Mouse (Mus musculus) c-Kit-positive CD71-positive TER-119-positive erythroid progenitor cells, embryonic 14.5 days (primary cell): ENCODE results near the gene Otoa.

Experiments used
- DNase-seq: peaks from one replicate; pipeline ENCODE4 v3.0.0-alpha.2; 2013; ENCODE audit warnings: low spot score

Gene Otoa

DNA sequence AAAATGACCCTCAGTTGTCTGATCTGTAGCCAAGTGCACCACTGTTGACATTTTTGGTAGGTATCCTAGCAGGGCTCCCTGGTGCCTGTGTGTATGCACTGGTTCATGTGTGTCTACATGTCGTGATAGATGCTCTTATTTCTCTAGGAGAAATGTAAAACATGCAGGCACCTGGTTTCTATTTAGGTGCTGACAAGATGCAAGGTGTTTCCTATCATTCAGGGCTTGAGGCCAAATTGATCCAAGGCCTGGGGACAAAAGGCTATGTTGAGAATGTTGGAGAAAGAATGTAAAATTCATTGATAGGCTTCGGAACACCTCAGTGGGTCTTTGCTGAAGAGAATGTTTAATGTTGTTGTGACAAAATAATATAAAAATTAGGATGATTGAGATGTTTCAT is 366 bp downstream of the Otoa start:
- DNase-seq, result no peak

DNA sequence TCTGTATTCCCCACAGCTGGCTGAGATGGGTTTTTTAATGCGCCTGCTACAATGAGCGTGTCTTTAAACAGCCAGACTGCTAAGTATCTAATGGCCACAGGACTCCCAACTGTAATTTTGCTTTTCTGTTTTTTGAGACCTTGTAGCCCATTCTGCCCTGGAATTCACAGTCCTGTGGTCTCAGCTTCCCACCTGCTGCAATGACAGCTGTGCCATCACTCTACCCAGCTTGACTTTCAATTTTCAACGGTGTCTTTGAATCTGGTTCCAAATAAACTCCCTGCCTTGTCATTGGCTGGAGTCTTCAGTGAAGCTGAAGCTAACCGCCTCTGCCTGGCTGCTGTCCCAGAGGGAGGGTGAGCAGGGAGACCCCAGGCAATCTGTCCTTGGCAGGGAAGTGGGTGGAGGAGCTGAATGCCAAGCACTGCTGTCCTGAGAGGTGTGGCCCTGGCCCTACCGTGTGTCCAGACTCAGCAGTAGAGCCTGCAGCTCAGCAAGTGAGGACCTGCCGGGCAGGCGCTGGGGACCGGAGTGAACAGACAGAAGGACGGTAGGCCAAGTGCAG is 1.6 kb downstream of the Otoa start:
- no peak for DNase-seq

DNA sequence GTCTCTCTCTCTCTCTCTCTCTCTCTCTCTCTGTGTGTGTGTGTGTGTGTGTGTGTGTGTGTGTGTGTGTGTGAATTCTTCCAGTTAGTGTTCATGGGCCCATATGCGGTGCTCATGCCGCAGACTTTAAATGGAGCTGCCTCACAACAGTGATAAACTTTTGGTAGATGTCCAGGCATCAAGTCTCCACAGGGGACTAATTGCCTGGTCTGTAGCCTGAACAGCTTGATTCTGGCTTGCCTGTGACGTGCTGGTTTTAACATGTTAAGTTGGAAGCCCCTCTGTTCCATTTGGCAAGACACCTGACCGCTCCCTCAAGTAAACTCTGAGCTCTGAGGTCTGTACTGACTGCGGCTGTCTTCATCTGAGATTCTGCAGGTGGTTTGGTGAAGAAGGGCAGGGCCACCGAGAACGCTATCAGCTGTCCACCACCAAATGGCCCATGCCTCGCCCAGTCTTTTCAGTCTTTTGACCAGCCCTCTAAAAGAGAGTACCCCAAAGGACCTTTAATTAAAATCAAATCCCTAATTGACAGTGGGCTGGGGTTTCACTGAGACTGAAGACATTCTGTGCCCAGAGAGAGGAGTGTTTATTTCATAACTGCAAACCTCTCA is 3.5 kb downstream of the Otoa start:
- DNase-seq, result no peak

DNA sequence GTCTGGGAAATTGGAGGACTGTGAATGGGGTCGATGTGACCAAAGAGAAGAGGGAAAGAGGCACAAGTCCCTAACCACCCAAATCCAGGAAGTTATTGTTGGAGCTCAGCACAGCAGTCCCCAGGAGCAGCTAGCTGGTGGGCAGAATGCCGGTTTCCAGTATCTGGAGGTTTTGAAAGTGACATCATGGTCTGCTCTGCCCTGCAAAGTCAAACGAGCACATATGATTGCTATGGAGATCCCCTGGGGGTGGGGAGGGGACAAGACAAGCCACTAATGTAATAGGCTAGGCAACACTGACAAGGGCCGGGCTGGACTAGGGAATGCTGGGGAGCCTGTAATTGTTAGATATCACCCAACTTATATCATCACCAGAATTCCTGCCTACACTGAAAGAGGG is 4.0 kb downstream of the Otoa start:
- no peak for DNase-seq

GRCm38 (mm10) chr7:121088745-121089144 is 7.3 kb downstream of the Otoa start:
- no peak for DNase-seq

- DNase-seq, result no peak
These were observed 9.3 kb downstream of the Otoa start for GRCm38 (mm10) chr7:121090748-121091147.

DNA sequence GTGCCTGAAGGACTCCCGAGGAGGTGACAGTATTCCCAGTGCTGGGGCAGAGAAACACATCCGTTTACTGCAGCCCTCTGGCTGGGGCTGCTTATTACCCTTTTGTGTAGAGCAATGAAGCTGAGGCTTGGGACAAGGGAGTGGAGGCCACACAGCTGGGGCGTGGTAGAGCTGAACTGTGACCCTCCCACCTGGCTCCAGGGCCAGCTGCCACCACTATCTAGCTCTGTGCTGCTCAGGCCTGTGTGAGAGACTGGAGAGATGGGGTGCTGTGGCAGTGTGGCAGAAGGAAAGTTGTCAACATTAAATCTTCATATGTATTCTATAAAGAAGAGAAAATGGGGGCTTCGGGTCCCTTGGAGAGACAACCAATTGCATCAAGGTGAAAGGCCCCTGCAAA is 11.6 kb downstream of the Otoa start:
- no peak for DNase-seq

GRCm38 (mm10) chr7:121098614-121099389 is 17.4 kb downstream of the Otoa start:
- DNase-seq, result no peak

DNA sequence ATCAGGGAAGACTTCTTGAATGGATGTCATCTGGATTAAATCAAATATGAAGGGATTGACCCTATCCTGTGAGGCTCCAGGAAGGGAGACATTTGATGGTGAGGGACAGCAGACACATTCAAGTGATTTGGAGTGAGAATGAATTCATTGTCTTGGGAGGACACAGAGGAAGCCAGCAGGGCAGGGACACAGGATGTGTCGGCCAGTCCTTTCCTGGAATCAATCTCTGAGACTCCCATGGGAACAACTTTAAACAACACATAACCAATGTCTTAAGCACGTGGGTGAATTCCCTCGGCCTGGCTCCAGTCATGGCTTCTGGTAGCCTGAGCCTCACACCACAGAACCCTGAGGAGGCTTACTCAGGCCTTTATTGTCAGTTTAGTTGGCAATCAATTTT is 26.4 kb downstream of the Otoa start:
- no peak for DNase-seq

GRCm38 (mm10) chr7:121111321-121111720 is 29.9 kb downstream of the Otoa start:
- DNase-seq, result no peak

GRCm38 (mm10) chr7:121111762-121112161 is 30.3 kb downstream of the Otoa start:
- DNase-seq, result peak; percentile 14

DNA sequence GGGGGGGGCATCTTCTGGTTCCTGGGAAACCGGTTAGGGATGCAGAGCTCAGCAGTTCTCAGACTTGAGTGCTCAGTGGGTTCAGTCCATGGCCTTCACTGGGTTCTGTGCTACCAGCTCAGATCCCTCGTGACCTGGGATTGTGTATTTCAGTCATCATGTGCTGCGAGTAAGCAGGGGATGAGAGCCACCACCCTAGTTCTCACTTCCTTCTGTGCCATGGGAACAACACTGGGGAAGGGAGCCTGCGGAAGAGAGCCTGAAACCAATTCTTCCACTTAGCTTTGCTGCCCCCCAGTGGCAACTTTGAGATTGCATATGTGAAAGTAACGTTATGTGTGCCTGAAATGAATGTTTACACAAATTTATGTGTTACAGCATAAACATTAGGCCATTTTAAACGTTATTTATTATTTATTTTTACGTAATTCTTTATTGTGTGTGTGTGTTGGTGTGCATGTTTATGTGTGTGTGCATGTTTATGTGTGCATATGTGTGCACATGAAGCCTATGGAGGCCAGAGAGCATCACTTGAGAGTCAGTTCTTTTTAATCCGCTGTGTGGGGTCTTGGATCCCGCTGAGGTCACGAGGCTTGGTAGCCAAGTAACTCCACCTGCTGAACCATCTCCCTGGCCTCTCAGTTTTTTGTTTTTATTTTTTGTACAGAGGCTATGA is 38.8 kb downstream of the Otoa start:
- peak; percentile 70 for DNase-seq

DNA sequence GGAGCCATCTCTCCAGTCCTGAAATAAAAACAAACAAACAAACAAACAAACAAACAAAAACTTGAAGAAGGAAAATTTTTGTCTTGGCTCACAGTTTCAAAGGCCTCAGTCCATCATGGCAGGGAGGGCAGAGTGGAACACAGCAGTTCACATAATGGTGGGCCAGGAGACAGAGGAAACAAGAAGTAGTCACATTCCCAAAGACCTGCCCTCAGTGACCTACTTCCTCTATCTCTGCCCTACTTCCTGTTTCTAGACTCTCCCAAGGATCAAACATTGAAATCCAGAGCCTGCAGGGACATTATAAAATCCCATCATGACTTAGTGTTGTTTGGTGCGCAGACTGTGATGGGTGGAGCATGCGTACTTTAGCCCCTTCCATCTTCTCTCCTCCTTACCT is 49.4 kb downstream of the Otoa start:
- no peak for DNase-seq

DNA sequence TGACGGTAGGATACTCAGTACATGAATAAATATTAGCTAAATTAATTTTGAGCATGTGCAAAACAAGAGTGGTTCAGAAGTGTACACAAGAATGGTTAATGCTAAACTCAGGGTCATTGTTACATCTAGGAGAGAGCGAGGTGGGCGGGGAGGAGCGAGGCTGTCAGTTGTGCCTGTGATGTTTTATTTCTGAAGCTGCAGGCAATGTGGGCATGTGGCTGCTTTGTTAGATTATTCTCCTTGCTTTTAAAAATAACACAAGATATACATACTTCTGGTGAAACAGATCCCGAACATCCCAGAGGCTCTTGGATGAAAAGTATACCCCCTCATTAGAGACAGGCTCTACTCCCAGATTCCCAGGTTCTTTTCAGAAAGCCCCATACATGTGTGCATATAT is 59.8 kb downstream of the Otoa start:
- no peak for DNase-seq

DNA sequence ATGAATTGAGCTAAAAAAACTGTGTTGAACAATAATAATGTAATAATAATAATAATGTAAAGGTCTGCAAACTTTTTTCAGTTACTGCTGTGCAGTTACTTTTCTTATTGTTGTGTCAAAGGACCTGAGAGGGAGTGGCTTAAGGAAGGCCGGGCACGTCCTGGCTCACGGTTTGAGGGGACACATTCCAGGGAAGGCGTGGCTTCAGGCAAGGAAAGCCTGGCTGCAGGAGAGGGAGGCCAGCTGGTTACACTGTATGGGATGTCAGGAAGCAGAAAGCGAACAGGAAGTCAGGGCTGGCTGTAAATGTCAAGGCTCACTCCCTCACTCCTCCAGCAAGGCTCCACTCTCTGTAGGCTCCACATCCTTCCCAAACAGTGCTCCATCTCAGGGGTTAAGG is 69.2 kb downstream of the Otoa start:
- no peak for DNase-seq

- no peak for DNase-seq
These were observed 70.7 kb downstream of the Otoa start for GRCm38 (mm10) chr7:121152186-121152585.

DNA sequence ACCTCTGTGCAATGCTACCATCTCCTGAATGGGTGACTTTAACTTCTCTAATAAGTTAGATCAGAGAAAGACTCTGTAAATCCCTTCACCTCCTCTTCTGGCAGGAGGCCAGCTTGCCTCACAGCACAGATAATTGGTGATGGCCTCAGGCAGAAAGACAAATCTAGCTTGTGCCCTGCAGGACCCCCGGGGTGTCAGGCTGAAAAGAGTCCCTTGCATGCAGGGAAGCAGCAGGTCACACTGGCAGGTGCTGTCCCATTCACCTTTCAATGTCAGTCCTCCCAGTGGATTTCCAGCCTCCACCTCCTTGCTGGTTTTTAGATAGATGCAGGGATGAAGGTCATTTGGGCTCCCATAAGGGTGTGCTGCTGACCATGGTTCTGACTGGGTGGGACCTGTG is 84.2 kb downstream of the Otoa start:
- DNase-seq, result no peak

DNA sequence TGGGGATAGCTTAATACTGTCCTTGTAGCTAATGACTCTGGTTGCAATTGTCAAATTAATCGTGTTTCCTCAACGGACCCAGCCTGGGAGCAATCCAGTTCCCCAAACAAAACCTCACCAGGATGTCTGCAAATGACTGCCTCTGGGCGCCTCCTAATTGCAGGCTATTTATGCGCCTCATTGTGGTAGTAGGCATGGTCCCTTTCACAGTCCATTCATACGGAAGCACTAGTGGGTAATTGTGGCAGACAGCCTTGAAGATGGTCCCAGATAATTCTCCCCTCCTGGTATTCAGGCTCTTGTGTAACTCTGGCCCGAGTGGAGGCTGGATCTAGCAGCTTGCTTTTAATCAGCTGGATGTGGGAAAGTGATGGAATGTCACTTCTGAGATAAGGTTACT is 90.4 kb downstream of the Otoa start:
- DNase-seq, result no peak

GRCm38 (mm10) chr7:121187201-121187786 is 105.8 kb downstream of the Otoa start:
- DNase-seq, result no peak

DNA sequence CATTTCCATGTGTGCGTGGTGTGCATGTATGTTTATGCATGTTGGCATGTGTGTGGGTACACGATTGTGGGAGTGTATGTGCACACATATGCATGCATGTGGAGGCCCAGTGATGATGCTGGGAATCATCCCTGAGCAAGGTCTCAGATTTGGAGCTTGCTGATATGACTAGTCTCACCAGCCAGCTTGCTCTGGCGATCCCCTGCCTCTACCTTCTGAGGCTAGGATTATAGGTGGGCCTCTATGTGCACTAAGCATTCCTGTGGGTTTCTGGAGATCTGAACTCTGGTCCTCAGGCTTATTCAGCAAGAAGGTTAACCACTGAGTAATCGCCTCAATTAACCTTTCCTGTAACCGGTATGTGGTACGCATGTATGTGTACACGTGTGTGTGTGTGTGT is 107.5 kb downstream of the Otoa start:
- no peak for DNase-seq

- no peak for DNase-seq
These were observed 117.5 kb downstream of the Otoa start for GRCm38 (mm10) chr7:121198933-121199332.

DNA sequence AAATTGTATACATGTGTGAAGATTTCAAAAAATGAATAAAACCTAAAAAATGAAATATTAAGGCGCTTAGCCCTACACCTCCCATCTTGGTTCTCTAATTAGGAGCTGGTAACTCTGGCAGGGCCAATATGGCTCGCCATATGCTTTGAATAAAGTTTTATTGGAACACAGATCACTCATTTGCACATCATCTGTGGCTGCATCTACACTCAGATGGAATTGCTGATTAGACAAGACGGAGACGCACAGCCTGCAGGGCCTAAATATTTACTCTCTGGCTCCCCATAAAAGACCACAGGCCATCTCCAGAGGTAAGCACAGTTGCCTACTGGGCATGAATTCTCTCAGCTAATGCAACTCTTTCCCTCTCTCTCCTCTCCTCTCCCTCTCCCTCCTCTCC is 130.4 kb downstream of the Otoa start:
- no peak for DNase-seq
